8 mouse cellular contexts compared by ENCODE assay signal in genomic region chr10:30600542-30600966, GRCm38 (mm10). TPM values are rescaled to one million over a fixed set of nuclear protein-coding genes. Genes with fewer than 3 reads are reported as not detected.
DNase-seq lines count a peak whose midpoint lies in the region; ATAC-seq lines count a peak whose summit lies in the region.

Trmt11 (minus strand) TSS chr10:30600749.

- H3K4me1 ChIP-seq in hindbrain, embryonic 10.5 days (replicated peaks) = peaks cover 15% of the 10 kb centered on the region

- ATAC-seq in frontal cortex, adult (ENCODE audit: low TSS enrichment) = peak; percentile 99

- H3K27ac ChIP-seq in hindbrain, embryonic 10.5 days = peak within 1 kb of the TSS; percentile 96

- peaks cover 22% of the 10 kb centered on the region for H3K36me3 ChIP-seq in hindbrain, embryonic 10.5 days

- H3K9me3 ChIP-seq in hindbrain, embryonic 10.5 days = no peaks in the 10 kb centered on the region

- peak; percentile 73 for DNase-seq in MEL-GATA-1-ER (ENCODE audit: extremely low read depth, low read depth)
- peak; percentile 88 for DNase-seq in cerebellum, adult 8-10 months
- DNase-seq in hindbrain, embryonic 10.5 days (ENCODE audit: low spot score) = peak; percentile 92
- peak; percentile 88 to 92 for DNase-seq in layer of hippocampus, postnatal 10 days (ENCODE audit: low spot score in 2 of 2)
- peak; percentile 95 for DNase-seq in lung, postnatal 10 days
- peak; percentile 88 for DNase-seq in ovary, postnatal 36 days (ENCODE audit: low spot score)
- DNase-seq in thymus, postnatal 25 days = peak; percentile 87

- under 1% methylated on average over 27 of the region's 28 CpGs for WGBS in hindbrain, embryonic 10.5 days

- peak within 1 kb of the TSS; percentile 85 for H3K4me3 ChIP-seq in hindbrain, embryonic 10.5 days

- H3K27me3 ChIP-seq in hindbrain, embryonic 10.5 days (ENCODE audit: insufficient read depth, poor library complexity, severe bottlenecking) = no peaks in the 10 kb centered on the region

RNA-seq across cellular contexts. Expression of gene Trmt11, which starts in this region (rescaled TPM):
- polyA plus RNA-seq in hindbrain, embryonic 10.5 days (2016; fragmentation: Nextera tagmentation; extraction: Ambion mirVana) = 26.3 and 30.6 TPM in 2 replicates
- 1 to 10 TPM; 8.5 to 8.9 TPM for total RNA-seq in layer of hippocampus, postnatal 10 days (2021)

Comparison
In these comparisons a context has a peak if more than half of its experiments do, and no peak if none do; other contexts are left out.
1. Peak in every context shown above with its lines: DNase-seq, ATAC-seq, H3K4me3 ChIP-seq and H3K27ac ChIP-seq.